Mouse (Mus musculus) heart, embryonic 15.5 days (tissue): Measurements from ENCODE around the gene Nup188. TPM values are rescaled to one million over a fixed set of nuclear protein-coding genes. Genes with fewer than 3 reads are reported as not detected.

Source experiments
- ATAC-seq: fragments of 200-750 bp; cut with Nextera tagmentation; replicated peaks from 2 replicates; pipeline ENCODE4 v1.8.0; 2017; ENCODE audit warnings: low read depth, moderate TSS enrichment; ENCODE audit not compliant: insufficient number of reproducible peaks, insufficient read depth, low FRiP score
- H3K27ac ChIP-seq: fragments of 300-500 bp; sonication (generic); 2 replicates; pipeline ENCODE4 v1.5.1; 2015; ENCODE audit warnings: mild to moderate bottlenecking, inconsistent platforms
- H3K27me3 ChIP-seq: fragments of 300-500 bp; sonication (generic); 2 replicates; pipeline ENCODE4 v1.6.1; 2015; ENCODE audit warnings: inconsistent platforms
- H3K36me3 ChIP-seq: fragments of 300-500 bp; sonication (generic); 2 replicates; pipeline ENCODE4 v1.6.1; 2015; ENCODE audit warnings: mild to moderate bottlenecking, inconsistent platforms
- H3K4me1 ChIP-seq: fragments of 300-500 bp; sonication (generic); replicated peaks from 2 replicates; pipeline ENCODE4 v1.6.1; 2015; ENCODE audit warnings: inconsistent platforms
- H3K4me2 ChIP-seq: fragments of 300-500 bp; sonication (generic); 2 replicates; pipeline ENCODE4 v1.6.1; 2015; ENCODE audit warnings: inconsistent platforms, mild to moderate bottlenecking, moderate library complexity
- H3K4me3 ChIP-seq: fragments of 300-500 bp; sonication (generic); 2 replicates; pipeline ENCODE4 v1.5.1; 2015; ENCODE audit warnings: mild to moderate bottlenecking, inconsistent platforms
- H3K9ac ChIP-seq: fragments of 300-500 bp; sonication (generic); 2 replicates; pipeline ENCODE4 v1.6.1; 2015; ENCODE audit warnings: mild to moderate bottlenecking, inconsistent platforms
- H3K9me3 ChIP-seq: fragments of 300-500 bp; sonication (generic); replicated peaks from 2 replicates; pipeline ENCODE4 v1.6.1; 2016; ENCODE audit warnings: inconsistent platforms
- WGBS: fragments of 180-500 bp; shearing (Covaris S2); methylation state at CpG from one replicate; pipeline ENCODE4 v1.1.7; 2015; ENCODE audit warnings: mixed read lengths; 5-methylcytosine and 5-hydroxymethylcytosine counted together
- polyA plus RNA-seq: library from polyadenylated mRNA; unstranded; fragments of >200 nt; fragmentation: Nextera tagmentation; extraction: Ambion mirVana; gene quantifications from 2 replicates; pipeline ENCODE4 v1.2.1, GENCODE M21; 2015

Nup188 gene
- polyA plus RNA-seq, 1 experiment from 2014 or later: 15.8 TPM

DNA sequence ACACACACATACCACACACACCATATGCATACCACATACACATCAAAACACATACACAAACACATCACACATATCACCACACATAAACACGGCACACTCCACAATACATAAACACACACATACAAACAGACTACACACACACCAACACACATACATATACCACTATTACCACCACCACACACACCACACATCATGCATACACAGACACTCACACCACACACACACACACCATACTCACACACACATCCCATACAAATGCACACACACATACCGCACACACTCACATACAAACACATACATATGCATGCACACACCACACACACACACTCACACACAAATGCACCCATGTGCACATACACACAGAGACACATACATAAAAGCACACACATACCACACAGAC is 18.7 kb upstream of the Nup188 start:
- H3K4me1 ChIP-seq: peaks cover 56% of the 10 kb centered on the region
- H3K9me3 ChIP-seq: no peaks in the 10 kb centered on the region
- no peak overlapping the region for H3K27ac ChIP-seq
- no peak overlapping the region for H3K4me3 ChIP-seq
- no peaks in the 10 kb centered on the region for H3K27me3 ChIP-seq
- WGBS: 97% methylated on average over 2 of the region's 2 CpGs
- no peak overlapping the region for H3K9ac ChIP-seq
- H3K4me2 ChIP-seq: no peak overlapping the region
- no peak for ATAC-seq
- peaks cover 13% of the 10 kb centered on the region for H3K36me3 ChIP-seq

DNA sequence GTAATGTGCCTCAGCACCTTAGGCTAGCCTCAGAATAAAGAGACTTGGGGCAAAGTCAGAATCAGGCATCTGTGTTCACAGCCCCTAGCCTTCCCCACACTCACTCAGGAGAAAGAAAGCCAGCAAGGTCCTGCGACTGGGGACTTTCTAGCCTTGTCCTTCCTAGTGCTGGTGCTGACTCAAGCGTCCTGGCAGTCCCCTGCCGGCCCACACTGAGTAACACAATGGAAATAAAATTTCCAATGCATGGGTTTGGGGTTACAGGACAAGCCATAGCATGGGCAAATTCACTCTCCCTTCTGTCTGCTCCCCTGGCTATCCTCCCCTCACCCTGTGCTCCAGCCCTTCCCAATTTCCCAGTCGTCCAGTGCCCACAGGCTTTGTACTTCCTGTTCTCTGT is 17.8 kb upstream of the Nup188 start:
- H3K27ac ChIP-seq: 0 out of 2 replicates have a peak overlapping the region, but pooled peaks have one; percentile 16
- ATAC-seq: no peak
- no peaks in the 10 kb centered on the region for H3K27me3 ChIP-seq
- H3K9me3 ChIP-seq: no peaks in the 10 kb centered on the region
- 49% methylated on average over 4 of the region's 4 CpGs for WGBS
- H3K4me1 ChIP-seq: peaks cover 49% of the 10 kb centered on the region
- H3K4me2 ChIP-seq: no peak overlapping the region
- H3K9ac ChIP-seq: no peak overlapping the region
- peaks cover 10% of the 10 kb centered on the region; the same call in 1 of the 2 replicates for H3K36me3 ChIP-seq
- H3K4me3 ChIP-seq: no peak overlapping the region

DNA sequence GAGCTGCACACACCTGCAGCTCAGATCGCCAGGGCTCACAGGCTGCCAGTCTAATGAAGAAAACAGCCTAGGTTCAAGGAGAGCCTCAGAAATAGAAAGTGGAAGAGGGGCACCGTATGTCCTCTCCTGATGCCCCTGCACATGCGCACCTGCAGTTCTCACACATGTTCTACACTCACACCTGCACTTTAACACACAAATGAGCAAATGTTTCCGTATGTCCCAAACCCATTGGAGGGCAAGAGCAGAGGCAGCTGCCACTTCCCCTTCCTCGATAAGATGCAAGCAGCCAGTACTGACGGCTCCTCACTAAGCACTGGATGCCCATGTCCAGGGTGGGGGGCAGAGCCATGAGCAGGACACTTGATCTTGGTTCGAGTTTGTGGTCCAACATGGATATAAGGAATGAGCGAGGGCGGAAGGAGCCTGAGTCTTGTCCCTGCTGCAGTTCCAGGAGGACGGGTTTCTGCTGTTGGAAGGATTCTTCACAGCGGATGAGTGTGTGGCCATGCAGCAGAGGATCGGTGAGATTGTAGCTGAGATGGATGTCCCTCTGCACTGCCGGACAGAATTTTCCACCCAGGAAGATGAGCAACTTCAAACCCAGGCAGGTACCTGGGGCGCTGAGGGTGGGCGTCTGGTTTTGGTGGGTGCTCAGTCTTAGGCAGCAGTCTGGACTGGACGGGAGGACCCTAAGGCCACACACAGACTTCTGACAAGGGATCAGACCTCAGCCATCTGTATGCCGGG is 16.8 kb upstream of the Nup188 start:
- H3K27me3 ChIP-seq: no peaks in the 10 kb centered on the region
- H3K36me3 ChIP-seq: no peaks in the 10 kb centered on the region
- ATAC-seq: no peak
- no peak overlapping the region for H3K9ac ChIP-seq
- no peak overlapping the region for H3K4me3 ChIP-seq
- 78% methylated on average over 17 of the region's 17 CpGs for WGBS
- H3K4me1 ChIP-seq: peaks cover 38% of the 10 kb centered on the region
- H3K27ac ChIP-seq: peak overlapping the region; percentile 60
- no peak overlapping the region for H3K4me2 ChIP-seq
- H3K9me3 ChIP-seq: no peaks in the 10 kb centered on the region

DNA sequence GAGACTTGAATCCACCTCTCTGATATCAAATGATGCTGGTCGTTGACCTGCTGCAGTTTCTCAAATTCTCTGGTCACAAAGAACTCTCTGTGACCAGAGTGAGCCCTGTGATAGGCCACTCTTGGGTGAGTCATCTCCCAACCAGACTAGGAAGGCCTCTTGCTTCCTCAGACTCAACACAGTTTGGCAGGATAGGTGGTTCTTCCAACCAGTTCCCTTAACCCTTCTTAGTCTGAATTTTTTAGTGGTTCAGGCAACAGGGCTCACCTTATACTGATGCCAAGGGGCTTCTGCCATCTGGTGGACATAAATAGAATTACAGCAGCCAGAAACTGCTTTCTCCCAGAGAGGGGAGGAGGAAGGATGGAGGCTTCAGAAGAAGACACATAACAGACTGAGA is 16.1 kb upstream of the Nup188 start:
- ATAC-seq: peak; percentile 78
- Histone ChIP-seq H3K9ac (no peak overlapping the region), H3K4me1 (peaks cover 31% of the 10 kb centered on the region), H3K27ac (peak overlapping the region; percentile 60), H3K36me3 (no peaks in the 10 kb centered on the region), H3K4me3 (no peak overlapping the region), H3K9me3 (no peaks in the 10 kb centered on the region), H3K27me3 (no peaks in the 10 kb centered on the region), H3K4me2 (no peak overlapping the region)
- 10% methylated on average over 1 of the region's 1 CpGs for WGBS

DNA sequence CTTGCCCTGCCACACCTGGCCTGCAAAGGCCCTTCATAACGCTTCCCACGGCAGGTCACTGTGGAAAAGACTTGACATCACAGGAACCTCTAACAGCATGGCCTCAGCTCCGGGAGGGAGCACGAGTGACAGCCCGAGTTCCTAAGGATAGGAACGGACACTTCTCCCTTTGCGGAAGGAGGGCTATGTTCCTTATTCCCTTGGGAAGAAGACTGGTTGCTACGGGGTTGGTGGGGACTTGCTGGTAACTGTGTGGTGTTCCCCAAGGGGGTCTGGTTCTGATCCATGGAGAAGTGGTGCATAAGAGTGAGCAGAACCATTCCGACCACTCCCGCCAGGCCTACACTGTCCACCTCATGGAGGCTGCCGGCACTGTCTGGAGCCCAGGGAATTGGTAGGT is 5.5 kb upstream of the Nup188 start, which contains the start of gene Gm28038:
TSS of gene Gm28038 (plus strand) at position 301 of the 400 bp plus-strand sequence.
- peaks cover 8% of the 10 kb centered on the region for H3K4me1 ChIP-seq
- no peak within 1 kb of the TSS for H3K27ac ChIP-seq
- no peak within 1 kb of the TSS for H3K4me3 ChIP-seq
- 93% methylated on average over 11 of the region's 11 CpGs for WGBS
- H3K9me3 ChIP-seq: no peaks in the 10 kb centered on the region
- H3K4me2 ChIP-seq: no peak within 1 kb of the TSS
- H3K36me3 ChIP-seq: peaks cover 5% of the 10 kb centered on the region; the same call in 1 of the 2 replicates
- no peaks in the 10 kb centered on the region for H3K27me3 ChIP-seq
- H3K9ac ChIP-seq: no peak within 1 kb of the TSS
- no peak for ATAC-seq

DNA sequence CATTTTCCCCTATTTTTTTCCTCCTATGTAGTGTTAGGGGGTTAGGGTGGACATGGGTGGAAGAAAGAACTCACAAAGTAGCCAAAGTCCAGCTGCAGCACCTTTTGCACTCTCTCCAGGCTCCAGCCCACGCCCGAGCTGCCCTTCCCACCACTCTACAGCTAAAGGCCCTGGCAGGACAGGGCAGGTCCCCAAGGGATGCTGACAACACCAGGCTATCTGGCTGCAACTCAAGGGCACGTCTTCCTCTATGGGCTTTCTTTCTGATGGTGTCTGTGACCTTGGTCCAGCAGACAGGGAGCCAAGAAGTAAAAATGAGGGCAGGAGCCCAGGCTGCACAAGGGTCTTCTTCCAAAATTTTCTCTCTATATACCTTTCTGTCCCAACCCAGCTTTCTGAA is 4.5 kb upstream of the Nup188 start:
- Histone ChIP-seq H3K4me2 (no peak overlapping the region), H3K4me3 (no peak overlapping the region), H3K4me1 (peaks cover 8% of the 10 kb centered on the region), H3K9ac (no peak overlapping the region), H3K36me3 (peaks cover 5% of the 10 kb centered on the region; the same call in 1 of the 2 replicates), H3K27me3 (no peaks in the 10 kb centered on the region), H3K27ac (no peak overlapping the region), H3K9me3 (no peaks in the 10 kb centered on the region)
- no peak for ATAC-seq
- WGBS: 72% methylated on average over 3 of the region's 3 CpGs

DNA sequence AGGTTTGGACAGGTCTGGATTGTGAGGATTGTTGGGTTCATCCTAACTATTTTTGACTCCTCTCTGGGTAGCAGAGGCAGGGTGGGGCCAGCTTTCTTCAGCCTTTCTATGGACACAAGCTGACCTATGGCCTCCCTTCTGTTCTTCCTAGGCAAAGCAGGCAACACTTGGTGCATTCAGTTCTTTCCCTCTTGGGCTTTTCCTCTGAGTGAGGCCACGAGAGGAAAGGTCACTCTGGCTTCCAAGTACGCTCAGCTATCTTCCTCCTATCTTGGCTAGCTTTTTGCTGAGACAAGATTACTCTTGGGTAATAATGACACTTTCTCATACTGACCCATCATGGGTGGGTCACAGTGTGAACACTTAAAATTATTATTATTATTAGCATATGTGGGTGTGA is 3.0 kb upstream of the Nup188 start:
- 87% methylated on average over 2 of the region's 2 CpGs for WGBS
- no peak overlapping the region for H3K4me2 ChIP-seq
- no peaks in the 10 kb centered on the region for H3K36me3 ChIP-seq
- no peak overlapping the region for H3K4me3 ChIP-seq
- H3K9me3 ChIP-seq: no peaks in the 10 kb centered on the region
- H3K27me3 ChIP-seq: no peaks in the 10 kb centered on the region
- H3K9ac ChIP-seq: no peak overlapping the region
- H3K27ac ChIP-seq: no peak overlapping the region
- ATAC-seq: no peak
- H3K4me1 ChIP-seq: peaks cover 19% of the 10 kb centered on the region

DNA sequence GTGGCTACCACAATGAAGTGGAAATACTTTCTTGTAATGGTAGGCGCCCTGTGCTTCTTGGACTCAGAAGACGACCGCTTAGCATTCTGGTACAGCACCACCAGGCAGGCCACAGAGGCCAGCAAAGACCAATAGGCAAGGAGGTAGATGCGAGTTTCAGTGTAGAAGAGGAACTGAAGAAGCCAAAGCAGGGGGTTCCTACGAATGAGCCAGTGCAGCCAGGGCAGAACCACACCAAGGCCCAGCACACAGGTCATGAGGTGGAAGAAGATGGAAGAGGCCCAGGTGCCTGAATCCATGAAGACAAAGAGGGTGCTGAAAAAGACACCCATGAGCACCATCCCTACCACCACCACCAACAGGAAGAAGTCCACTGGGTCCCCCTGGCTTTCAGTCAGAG is 1.2 kb upstream of the Nup188 start:
- no peak for ATAC-seq

DNA sequence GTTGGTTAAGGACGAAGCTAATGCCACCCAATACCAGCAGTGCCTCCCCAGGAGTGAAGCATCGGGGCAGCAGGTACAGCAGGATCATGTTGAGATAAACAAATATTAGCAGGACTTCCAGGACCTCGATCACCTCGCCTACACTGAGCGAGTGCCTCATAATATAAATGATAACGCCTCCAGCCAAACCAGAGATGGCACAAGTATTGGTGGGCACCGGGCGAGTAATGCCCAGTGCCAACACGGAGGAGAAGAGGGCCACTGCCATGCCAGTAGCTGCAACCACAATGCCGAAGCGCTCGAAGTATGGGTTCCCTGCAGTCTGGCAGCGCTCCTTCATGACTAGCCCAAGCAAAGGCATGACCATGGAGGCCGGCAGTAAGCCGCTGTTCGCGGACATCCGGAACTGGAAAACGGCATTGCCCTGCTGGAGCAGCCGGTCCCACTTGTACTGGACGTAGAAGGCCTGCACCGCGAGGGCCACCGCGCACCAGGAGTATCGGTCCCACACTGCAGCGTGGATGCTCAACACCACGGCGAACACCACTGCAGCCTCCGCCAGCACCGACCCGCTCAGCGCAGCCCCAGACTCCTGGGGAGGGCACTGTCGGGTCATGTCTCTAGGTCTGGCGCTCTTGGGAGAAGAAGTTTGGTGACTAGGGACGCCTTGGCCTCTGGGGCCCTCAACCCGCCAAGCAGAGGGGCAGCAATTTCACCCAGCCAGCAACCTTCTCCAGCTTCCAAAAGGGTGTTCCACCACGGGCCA is 598 bp upstream of the Nup188 start:
- ATAC-seq: peak; percentile 45
- Histone ChIP-seq H3K27ac (peak overlapping the region; percentile 67), H3K4me1 (peaks cover 19% of the 10 kb centered on the region), H3K4me2 (peak overlapping the region; percentile 85), H3K9ac (peak overlapping the region; percentile 89), H3K9me3 (no peaks in the 10 kb centered on the region), H3K27me3 (no peaks in the 10 kb centered on the region), H3K36me3 (no peaks in the 10 kb centered on the region), H3K4me3 (peak overlapping the region; percentile 91)
- WGBS: 12% methylated on average over 38 of the region's 38 CpGs

More for the DNA sequence above, 1.2 kb upstream of the Nup188 start:
- Histone ChIP-seq H3K4me1 (peaks cover 19% of the 10 kb centered on the region), H3K4me2 (peak overlapping the region; percentile 85), H3K9me3 (no peaks in the 10 kb centered on the region), H3K36me3 (no peaks in the 10 kb centered on the region), H3K9ac (no peak overlapping the region), H3K27me3 (no peaks in the 10 kb centered on the region), H3K27ac (no peak overlapping the region), H3K4me3 (peak overlapping the region; percentile 91)
- whole genome bisulfite sequencing: 86% methylated on average over 5 of the region's 5 CpGs

DNA sequence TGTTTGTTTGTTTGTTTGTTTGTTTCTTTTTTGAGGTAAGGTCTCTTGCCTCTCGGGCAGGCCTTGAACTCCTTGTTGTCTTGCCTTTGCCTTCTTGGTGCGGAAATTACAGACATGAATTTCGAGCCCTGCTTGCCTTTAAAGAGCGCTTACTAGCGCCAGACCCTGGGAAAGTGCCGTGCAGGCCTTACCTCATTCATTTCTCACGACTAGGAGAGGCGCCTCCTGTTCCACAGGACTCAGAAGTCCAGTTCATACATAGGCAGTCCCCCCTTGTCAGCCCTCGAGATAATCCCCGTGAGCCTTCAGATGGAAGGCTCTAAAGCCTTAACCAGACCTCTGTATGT is 803 bp downstream of the Nup188 start:
- peak overlapping the region; percentile 85 for H3K4me2 ChIP-seq
- peak overlapping the region; percentile 76 for H3K27ac ChIP-seq
- ATAC-seq: no peak
- peak overlapping the region; percentile 91 for H3K4me3 ChIP-seq
- H3K9me3 ChIP-seq: no peaks in the 10 kb centered on the region
- H3K9ac ChIP-seq: peak overlapping the region; percentile 89
- no peaks in the 10 kb centered on the region for H3K36me3 ChIP-seq
- H3K4me1 ChIP-seq: peaks cover 19% of the 10 kb centered on the region
- no peaks in the 10 kb centered on the region for H3K27me3 ChIP-seq
- 0% methylated on average over 10 of the region's 10 CpGs for WGBS

DNA sequence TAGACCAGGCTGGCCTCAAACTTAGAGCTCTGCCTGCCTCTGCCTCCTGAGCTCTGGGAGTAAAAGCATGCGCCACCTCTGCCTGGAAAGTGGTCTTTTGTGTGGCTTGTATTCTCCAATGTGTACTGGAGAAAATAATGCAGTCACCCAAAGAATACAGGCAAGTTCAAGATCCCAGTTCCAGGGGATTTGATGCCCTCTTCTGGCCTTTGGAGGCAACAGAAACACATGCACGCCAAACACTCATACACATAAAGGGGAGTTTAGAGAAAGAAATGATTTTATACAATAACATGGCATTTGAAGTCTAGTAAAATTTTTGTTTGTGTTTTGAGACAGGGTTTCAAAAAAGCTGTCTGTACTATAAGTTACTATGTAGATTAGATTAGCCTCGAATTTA is 13.3 kb downstream of the Nup188 start:
- Histone ChIP-seq H3K36me3 (peaks cover 63% of the 10 kb centered on the region), H3K4me1 (no peaks in the 10 kb centered on the region), H3K9ac (no peak overlapping the region), H3K27ac (no peak overlapping the region), H3K4me3 (no peak overlapping the region), H3K4me2 (no peak overlapping the region), H3K9me3 (no peaks in the 10 kb centered on the region), H3K27me3 (no peaks in the 10 kb centered on the region)
- WGBS: 72% methylated on average over 3 of the region's 3 CpGs
- ATAC-seq: no peak
